Mouse (Mus musculus) stomach, adult 2 months (tissue): Measurements from ENCODE around the gene Rab32. TPM values are rescaled to one million over a fixed set of nuclear protein-coding genes. Genes with fewer than 3 reads are reported as not detected.

Experiments
- polyA plus RNA-seq: library from polyadenylated mRNA; depleted of rRNA; stranded (reverse); fragments of >200 nt; gene quantifications from 2 replicates; pipeline ENCODE4 v1.2.3, GENCODE M21; 2012; rRNA removed

Gene Rab32
- 3.2 and 4.1 TPM in 2 replicates for polyA plus RNA-seq

DNA sequence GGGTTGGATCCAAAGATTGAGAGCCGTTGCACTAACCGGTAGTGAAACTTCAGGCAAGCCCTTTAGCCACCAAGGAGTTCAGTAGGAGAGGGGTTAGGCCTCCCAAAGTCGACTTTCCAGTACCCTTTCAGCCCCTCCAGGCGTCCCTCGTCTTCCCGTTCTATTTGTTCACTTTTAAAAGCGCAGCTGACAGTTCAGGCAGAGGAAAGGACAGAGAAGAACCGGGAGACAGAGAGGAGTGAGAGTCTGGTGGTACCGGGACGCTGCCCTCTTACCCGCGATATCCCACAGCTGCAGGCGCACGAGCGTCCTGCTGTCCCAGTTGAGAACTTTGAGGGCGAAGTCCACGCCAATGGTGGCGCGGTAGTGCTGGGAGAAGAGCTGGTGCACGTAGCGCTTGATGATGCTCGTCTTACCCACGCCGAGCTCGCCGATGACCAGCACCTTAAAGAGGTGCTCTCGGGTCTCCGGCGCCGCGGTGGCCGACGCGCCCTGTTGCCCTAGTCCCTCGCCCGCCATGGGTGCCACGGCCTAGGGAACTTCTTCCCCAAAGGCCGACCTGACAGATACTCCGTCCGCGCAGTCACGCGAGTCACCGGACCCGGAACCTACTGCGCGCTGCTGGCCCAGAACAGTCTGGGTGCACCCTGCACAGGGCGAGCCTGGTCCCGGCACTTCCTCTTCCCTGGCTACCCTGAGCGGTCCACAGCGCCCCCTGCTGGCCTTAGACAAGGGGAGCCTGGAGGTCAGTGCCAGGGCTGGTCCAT, at the start of gene Rab32:
Gene Rab32 (minus strand): TSS at position 696 of the 767 bp plus-strand sequence.

Other genes starting within 250 kb of the Rab32 start
- gene Adgb, start 85.9 kb downstream of the Rab32 start, polyA plus RNA-seq = 0.01 TPM in 1 of 2 replicates, not detected in the other
- gene Gm10944, start 123.1 kb upstream of the Rab32 start, polyA plus RNA-seq = not detected in 2 replicates